Mouse (Mus musculus) MEL (cell line): Measurements from ENCODE around the gene Slc16a10. TPM values are rescaled to one million over a fixed set of nuclear protein-coding genes. Genes with fewer than 3 reads are reported as not detected.

Experiments used
- DNase-seq: peaks from one replicate; pipeline ENCODE4 v3.0.0; 2011; ENCODE audit warnings: low read depth, low spot score
- H3K27ac ChIP-seq: 2 replicates; pipeline ENCODE4 v1.5.1; 2012; ENCODE audit warnings: low read depth, mild to moderate bottlenecking, control low read depth, low read length, moderate library complexity; ENCODE audit not compliant: control insufficient read depth
- H3K27me3 ChIP-seq, 2 experiments: fragments of 150-350 bp in 1 of 2; sonication (generic) in 1 of 2; 2 replicates each; pipeline ENCODE4 v1.6.1; 2012; ENCODE audit warnings: low read length in 2 of 2, mild to moderate bottlenecking in 2 of 2, improper control_type of control experiment in 1 of 2, moderate library complexity in 1 of 2; ENCODE audit not compliant: insufficient read depth in 2 of 2, control insufficient read depth in 1 of 2
- H3K36me3 ChIP-seq, 2 experiments: 2 replicates each; pipeline ENCODE4 v1.6.1; 2012 to 2014; ENCODE audit warnings: low read length in 2 of 2, improper control_type of control experiment in 1 of 2, inconsistent platforms in 1 of 2, mild to moderate bottlenecking in 1 of 2; ENCODE audit not compliant: insufficient read depth in 2 of 2, control insufficient read depth in 1 of 2
- H3K4me1 ChIP-seq, 2 experiments: fragments of 150-350 bp in 1 of 2; sonication (generic) in 1 of 2; 2 replicates each; pipeline ENCODE4 v1.6.1; 2012; ENCODE audit warnings: low read length in 2 of 2, improper control_type of control experiment in 1 of 2, mild to moderate bottlenecking in 1 of 2; ENCODE audit not compliant: insufficient read depth in 2 of 2, control insufficient read depth in 1 of 2
- H3K4me3 ChIP-seq, 2 experiments: fragments of 150-350 bp in 1 of 2; sonication (generic) in 1 of 2; 2 replicates each; pipeline ENCODE4 v1.5.1; 2012; ENCODE audit warnings: low read depth in 2 of 2, low read length in 2 of 2, mild to moderate bottlenecking in 2 of 2, moderate library complexity in 2 of 2, control low read depth in 1 of 2, improper control_type of control experiment in 1 of 2; ENCODE audit not compliant: control insufficient read depth in 1 of 2, insufficient read depth in 1 of 2
- H3K79me2 ChIP-seq: 2 replicates; pipeline ENCODE4 v1.6.1; 2012; ENCODE audit warnings: mild to moderate bottlenecking, low read length, moderate library complexity; ENCODE audit not compliant: control insufficient read depth, poor library complexity, insufficient read depth
- H3K9ac ChIP-seq: 2 replicates; pipeline ENCODE4 v1.6.1; 2012; ENCODE audit warnings: low read depth, mild to moderate bottlenecking, control low read depth, low read length, moderate library complexity; ENCODE audit not compliant: control insufficient read depth, poor library complexity, severe bottlenecking
- H3K9me3 ChIP-seq: fragments of 150-350 bp; sonication (generic); replicated peaks from 2 replicates; pipeline ENCODE4 v1.6.1; 2012; ENCODE audit warnings: mild to moderate bottlenecking, low read length, improper control_type of control experiment, moderate library complexity; ENCODE audit not compliant: insufficient read depth
- BHLHE40 ChIP-seq: IDR thresholded peaks from 2 replicates; pipeline ENCODE4 v1.6.1; 2012; ENCODE audit warnings: low read depth, mild to moderate bottlenecking, inconsistent platforms, low read length, improper control_type of control experiment, borderline replicate concordance
- CHD1 ChIP-seq: IDR thresholded peaks from 2 replicates; pipeline ENCODE4 v1.6.1; 2012; ENCODE audit warnings: low read depth, mild to moderate bottlenecking, inconsistent platforms, low read length, improper control_type of control experiment
- CHD2 ChIP-seq: IDR thresholded peaks from 2 replicates; pipeline ENCODE4 v1.6.1; 2011; ENCODE audit warnings: low read length, improper control_type of control experiment
- CTCF ChIP-seq, 3 experiments: IDR thresholded peaks in 2 of 3; conservative IDR thresholded peaks in 1 of 3; 2 replicates each; pipeline ENCODE4 v1.5.1; 2011 to 2012; ENCODE audit warnings: low read length in 3 of 3, low read depth in 2 of 3, mild to moderate bottlenecking in 2 of 3, improper control_type of control experiment in 1 of 3, inconsistent platforms in 1 of 3, mixed read lengths in 1 of 3, moderate library complexity in 1 of 3; ENCODE audit not compliant: control insufficient read depth in 1 of 3, insufficient read depth in 1 of 3, poor library complexity in 1 of 3, severe bottlenecking in 1 of 3
- ELF1 ChIP-seq: IDR thresholded peaks from 2 replicates; pipeline ENCODE4 v1.6.1; 2014; ENCODE audit warnings: low read depth, mild to moderate bottlenecking, inconsistent platforms, low read length, improper control_type of control experiment, moderate library complexity
- GABPA ChIP-seq: IDR thresholded peaks from 2 replicates; pipeline ENCODE4 v1.6.1; 2012; ENCODE audit warnings: low read depth, mild to moderate bottlenecking, inconsistent platforms, low read length, improper control_type of control experiment, moderate library complexity
- JUND ChIP-seq: IDR thresholded peaks from 2 replicates; pipeline ENCODE4 v1.6.1; 2011; ENCODE audit warnings: low read depth, mild to moderate bottlenecking, improper control_type of control experiment, low read length
- KAT2A ChIP-seq: conservative IDR thresholded peaks from 2 replicates; pipeline ENCODE4 v1.6.1; 2012; ENCODE audit warnings: low read depth, low read length, improper control_type of control experiment, inconsistent platforms
- MAFK ChIP-seq: IDR thresholded peaks from 2 replicates; pipeline ENCODE4 v1.6.1; 2011; ENCODE audit warnings: low read depth, mild to moderate bottlenecking, low read length, improper control_type of control experiment, borderline replicate concordance
- MAZ ChIP-seq: IDR thresholded peaks from 2 replicates; pipeline ENCODE4 v1.6.1; 2012; ENCODE audit warnings: low read depth, mild to moderate bottlenecking, inconsistent platforms, low read length, improper control_type of control experiment
- MEF2A ChIP-seq: IDR thresholded peaks from 2 replicates; pipeline ENCODE4 v1.6.1; 2014; ENCODE audit warnings: low read depth, mild to moderate bottlenecking, inconsistent platforms, low read length, improper control_type of control experiment; ENCODE audit not compliant: poor library complexity, insufficient replicate concordance, severe bottlenecking; ENCODE audit errors: extremely low read depth
- MXI1 ChIP-seq: IDR thresholded peaks from 2 replicates; pipeline ENCODE4 v1.6.1; 2011; ENCODE audit warnings: mild to moderate bottlenecking, low read depth, low read length, improper control_type of control experiment
- MYB ChIP-seq: IDR thresholded peaks from 2 replicates; pipeline ENCODE4 v1.6.1; 2011; ENCODE audit warnings: mild to moderate bottlenecking, low read depth, low read length, improper control_type of control experiment
- MYC ChIP-seq: IDR thresholded peaks from 2 replicates; pipeline ENCODE4 v1.6.1; 2011; ENCODE audit warnings: low read depth, mild to moderate bottlenecking, low read length, improper control_type of control experiment, moderate library complexity
- POLR2A ChIP-seq, 2 experiments: IDR thresholded peaks; 2 replicates each; pipeline ENCODE4 v1.6.1; 2011 to 2012; ENCODE audit warnings: low read length in 2 of 2, mild to moderate bottlenecking in 2 of 2, control low read depth in 1 of 2, improper control_type of control experiment in 1 of 2, low read depth in 1 of 2, moderate library complexity in 1 of 2; ENCODE audit not compliant: control insufficient read depth in 1 of 2, insufficient read depth in 1 of 2, poor library complexity in 1 of 2
- POLR2AphosphoS2 ChIP-seq: IDR thresholded peaks from 2 replicates; pipeline ENCODE4 v1.6.1; 2011; ENCODE audit warnings: low read length, improper control_type of control experiment
- POLR2AphosphoS5 ChIP-seq: IDR thresholded peaks from 2 replicates; pipeline ENCODE4 v1.6.1; 2012; ENCODE audit warnings: low read depth, borderline replicate concordance, mild to moderate bottlenecking, inconsistent platforms, low read length, moderate library complexity, mixed read lengths
- RAD21 ChIP-seq: IDR thresholded peaks from 2 replicates; pipeline ENCODE4 v1.6.1; 2011; ENCODE audit warnings: mild to moderate bottlenecking, low read depth, low read length, improper control_type of control experiment
- SIN3A ChIP-seq: IDR thresholded peaks from 2 replicates; pipeline ENCODE4 v1.6.1; 2012; ENCODE audit warnings: low read length, improper control_type of control experiment, inconsistent platforms
- TAL1 ChIP-seq: IDR thresholded peaks from 2 replicates; pipeline ENCODE4 v1.6.1; 2012; ENCODE audit warnings: mild to moderate bottlenecking, inconsistent platforms, low read length, moderate library complexity, mixed read lengths
- TCF12 ChIP-seq: IDR thresholded peaks from 2 replicates; pipeline ENCODE4 v1.6.1; 2014; ENCODE audit warnings: low read depth, mild to moderate bottlenecking, inconsistent platforms, low read length, improper control_type of control experiment, moderate library complexity
- USF2 ChIP-seq, 2 experiments: IDR thresholded peaks; 2 replicates each; pipeline ENCODE4 v1.6.1; 2011 to 2012; ENCODE audit warnings: improper control_type of control experiment in 2 of 2, low read length in 2 of 2, borderline replicate concordance in 1 of 2, inconsistent platforms in 1 of 2, low read depth in 1 of 2, mild to moderate bottlenecking in 1 of 2; ENCODE audit not compliant: insufficient read depth in 1 of 2
- ZC3H11A ChIP-seq: IDR thresholded peaks from 2 replicates; pipeline ENCODE4 v1.6.1; 2012; ENCODE audit warnings: low read depth, mild to moderate bottlenecking, inconsistent platforms, low read length, improper control_type of control experiment
- ZMIZ1 ChIP-seq: IDR thresholded peaks from 2 replicates; pipeline ENCODE4 v1.6.1; 2012; ENCODE audit warnings: low read depth, mild to moderate bottlenecking, inconsistent platforms, low read length, improper control_type of control experiment, moderate library complexity
- ZNF384 ChIP-seq: IDR thresholded peaks from 2 replicates; pipeline ENCODE4 v1.6.1; 2012; ENCODE audit warnings: low read depth, mild to moderate bottlenecking, inconsistent platforms, low read length, improper control_type of control experiment
- polyA plus RNA-seq, 2 experiments: library from polyadenylated mRNA; stranded (reverse) in 1 of 2; unstranded in 1 of 2; fragments of >175 nt in 1 of 2; fragments of >200 nt in 1 of 2; gene quantifications; 2 replicates each; pipeline versions ENCODE4 v1.2.1 to v1.2.4; 2012; ENCODE audit warnings: low replicate concordance in 2 of 2, low read depth in 1 of 2; ENCODE audit not compliant: insufficient read length in 2 of 2, insufficient read depth in 1 of 2, missing spikeins in 1 of 2
- total RNA-seq: library from RNA; depleted of rRNA; stranded (reverse); fragments of 300-350 nt; gene quantifications from 2 replicates; pipeline ENCODE4 v1.2.3, GENCODE M21; 2012

Slc16a10 gene
- total and polyA plus RNA-seq, 3 experiments: 13.2 to 17.9 TPM; not detected in 1

DNA sequence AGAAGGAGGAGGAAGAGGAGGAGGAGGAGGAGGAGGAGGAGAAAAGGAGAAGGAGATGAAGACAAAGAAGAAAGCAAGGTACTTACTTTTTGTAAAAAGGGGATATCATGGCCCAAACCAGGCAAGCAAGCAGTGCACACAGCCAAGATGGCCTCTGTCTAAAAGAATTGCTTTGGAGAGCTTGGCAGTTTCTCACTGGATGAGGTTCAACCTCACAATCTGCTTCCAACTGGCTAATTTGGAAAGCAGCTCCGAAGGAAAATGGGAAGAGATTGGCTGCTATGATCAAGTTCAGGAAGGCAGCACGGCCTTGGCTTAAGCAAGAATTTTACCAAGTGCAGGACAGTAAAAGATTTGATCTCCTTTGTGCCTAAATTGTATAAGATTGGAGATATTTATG lies 112.4 kb downstream of the Slc16a10 start:
- no peaks in the 10 kb centered on the region for H3K36me3 ChIP-seq
- no peak for DNase-seq
- H3K9ac ChIP-seq: no peak overlapping the region
- TF ChIP-seq GABPA (no peak), MYB (no peak), MEF2A (no peak), CTCF (IDR thresholded peaks at IDR 0.05 in 2 of 3, conservative IDR thresholded peaks at IDR 0.05 in 1 of 3; ENCODE audit: control insufficient read depth in 1 of 3, insufficient read depth in 1 of 3, low read depth in 2 of 3, low read length in 3 of 3, poor library complexity in 1 of 3, severe bottlenecking in 1 of 3) (no peak), MAZ (no peak), BHLHE40 (no peak), ELF1 (no peak), TAL1 (no peak), MAFK (no peak), MYC (no peak), MXI1 (no peak), SIN3A (no peak), POLR2AphosphoS2 (no peak), JUND (no peak), CHD2 (no peak), ZMIZ1 (no peak), POLR2A (IDR thresholded peaks at IDR 0.05; ENCODE audit: control insufficient read depth in 1 of 2, insufficient read depth in 1 of 2, low read depth in 1 of 2, low read length in 2 of 2, poor library complexity in 1 of 2) (no peak), RAD21 (no peak)
- no peaks in the 10 kb centered on the region for H3K4me1 ChIP-seq
- no peaks in the 10 kb centered on the region for H3K79me2 ChIP-seq
- H3K27me3 ChIP-seq: no peaks in the 10 kb centered on the region
- H3K27ac ChIP-seq: no peak overlapping the region
- H3K9me3 ChIP-seq: no peaks in the 10 kb centered on the region
- no peak overlapping the region for H3K4me3 ChIP-seq

DNA sequence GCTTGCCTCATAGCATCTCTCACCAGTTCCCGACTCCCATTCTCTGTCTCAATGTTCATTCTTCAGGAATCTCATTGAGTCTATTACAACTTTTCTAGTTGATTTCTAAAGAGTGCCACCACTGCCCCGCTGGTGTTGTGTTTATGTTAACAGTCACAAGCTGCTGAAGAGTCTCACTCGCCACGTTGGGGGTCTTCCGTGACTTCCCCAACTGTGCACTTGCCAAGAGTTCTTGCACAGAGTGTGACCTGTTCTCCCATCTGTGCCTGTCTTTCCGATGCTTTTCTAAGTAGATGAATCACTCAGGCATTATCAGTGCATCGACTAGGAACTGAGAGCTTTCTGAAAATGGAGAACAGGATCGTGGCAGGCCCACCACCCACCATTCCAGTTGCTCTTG lies 114.0 kb downstream of the Slc16a10 start:
- Histone ChIP-seq H3K27me3 (no peaks in the 10 kb centered on the region), H3K27ac (no peak overlapping the region), H3K9me3 (no peaks in the 10 kb centered on the region), H3K4me3 (no peak overlapping the region), H3K4me1 (no peaks in the 10 kb centered on the region), H3K9ac (no peak overlapping the region), H3K79me2 (no peaks in the 10 kb centered on the region), H3K36me3 (no peaks in the 10 kb centered on the region)
- no peak for TF ChIP-seq POLR2AphosphoS2
- TF ChIP-seq POLR2AphosphoS5: no peak
- TF ChIP-seq USF2 (IDR thresholded peaks at IDR 0.05; ENCODE audit: borderline replicate concordance in 1 of 2, insufficient read depth in 1 of 2, low read depth in 1 of 2, low read length in 2 of 2): no peak
- TF ChIP-seq MYB: no peak
- no peak for TF ChIP-seq MXI1
- no peak for TF ChIP-seq CHD2
- no peak for TF ChIP-seq POLR2A (IDR thresholded peaks at IDR 0.05; ENCODE audit: control insufficient read depth in 1 of 2, insufficient read depth in 1 of 2, low read depth in 1 of 2, low read length in 2 of 2, poor library complexity in 1 of 2)
- no peak for TF ChIP-seq ZMIZ1
- no peak for TF ChIP-seq TCF12
- no peak for TF ChIP-seq BHLHE40
- no peak for TF ChIP-seq ZC3H11A
- TF ChIP-seq ZNF384: no peak
- no peak for TF ChIP-seq MEF2A
- no peak for TF ChIP-seq MAZ
- TF ChIP-seq ELF1: no peak
- no peak for TF ChIP-seq CHD1
- TF ChIP-seq KAT2A: no peak
- no peak for DNase-seq
